Mouse (Mus musculus) forebrain, embryonic 12.5 days (tissue): Measurements from ENCODE around the gene Desi1. TPM values are rescaled to one million over a fixed set of nuclear protein-coding genes. Genes with fewer than 3 reads are reported as not detected.

ENCODE experiments used
- ATAC-seq: fragments of 200-750 bp; cut with Nextera tagmentation; 2 replicates; pipeline ENCODE4 v1.8.0; 2017; ENCODE audit warnings: moderate TSS enrichment; ENCODE audit not compliant: low FRiP score
- H3K27ac ChIP-seq: fragments of 300-500 bp; sonication (generic); 2 replicates; pipeline ENCODE4 v1.5.1; 2016; ENCODE audit warnings: mild to moderate bottlenecking
- H3K27me3 ChIP-seq: fragments of 300-500 bp; sonication (generic); 2 replicates; pipeline ENCODE4 v1.6.1; 2016; ENCODE audit warnings: mild to moderate bottlenecking
- H3K36me3 ChIP-seq: fragments of 300-500 bp; sonication (generic); replicated peaks from 2 replicates; pipeline ENCODE4 v1.6.1; 2016; ENCODE audit warnings: mild to moderate bottlenecking
- H3K4me1 ChIP-seq: fragments of 300-500 bp; sonication (generic); 2 replicates; pipeline ENCODE4 v1.6.1; 2016
- H3K4me2 ChIP-seq: fragments of 300-500 bp; sonication (generic); 2 replicates; pipeline ENCODE4 v1.6.1; 2016; ENCODE audit warnings: mild to moderate bottlenecking, moderate library complexity
- H3K4me3 ChIP-seq: fragments of 300-500 bp; sonication (generic); replicated peaks from 2 replicates; pipeline ENCODE4 v1.5.1; 2016; ENCODE audit warnings: mild to moderate bottlenecking
- H3K9ac ChIP-seq: fragments of 300-500 bp; sonication (generic); 2 replicates; pipeline ENCODE4 v1.6.1; 2016; ENCODE audit warnings: mild to moderate bottlenecking
- H3K9me3 ChIP-seq: fragments of 300-500 bp; sonication (generic); 2 replicates; pipeline ENCODE4 v1.6.1; 2016
- WGBS: fragments of 180-500 bp; shearing (Covaris S2); methylation state at CpG from one replicate; pipeline ENCODE4 v1.1.7; 2016; 5-methylcytosine and 5-hydroxymethylcytosine counted together
- polyA plus RNA-seq: library from polyadenylated mRNA; unstranded; fragments of >200 nt; fragmentation: Nextera tagmentation; extraction: Ambion mirVana; gene quantifications from 2 replicates; pipeline ENCODE4 v1.2.1, GENCODE M21; 2016

Gene Desi1
- polyA plus RNA-seq, 1 experiment from 2014 or later = 39.2 TPM

DNA sequence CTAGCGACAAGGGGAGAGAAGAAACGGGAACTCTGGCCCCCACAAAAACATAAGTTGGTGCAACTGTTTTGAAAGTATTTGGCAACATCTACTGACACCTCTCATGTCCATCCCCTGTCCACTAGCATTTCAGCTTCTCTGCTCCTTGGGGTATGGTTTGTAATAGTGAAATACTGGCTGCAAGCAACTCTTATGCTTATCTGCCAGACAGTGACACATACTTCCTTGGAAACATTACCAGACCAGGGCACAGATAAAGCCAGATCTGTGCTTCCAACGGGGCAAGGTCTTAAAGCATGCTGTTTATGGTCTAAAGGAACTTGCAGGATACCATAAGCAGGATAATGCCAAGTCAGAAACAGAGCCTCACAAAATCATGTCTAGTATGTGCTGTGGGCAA is 74.8 kb downstream of the Desi1 start:
- H3K36me3 ChIP-seq = peaks cover 14% of the 10 kb centered on the region
- no peaks in the 10 kb centered on the region for H3K9me3 ChIP-seq
- no peak for ATAC-seq
- no peak overlapping the region for H3K27ac ChIP-seq
- H3K9ac ChIP-seq = no peak overlapping the region
- H3K4me3 ChIP-seq = no peak overlapping the region
- peaks cover 3% of the 10 kb centered on the region; the same call in 1 of the 2 replicates for H3K4me1 ChIP-seq
- no peaks in the 10 kb centered on the region for H3K27me3 ChIP-seq
- WGBS = 89% methylated on average over 3 of the region's 3 CpGs
- no peak overlapping the region for H3K4me2 ChIP-seq

DNA sequence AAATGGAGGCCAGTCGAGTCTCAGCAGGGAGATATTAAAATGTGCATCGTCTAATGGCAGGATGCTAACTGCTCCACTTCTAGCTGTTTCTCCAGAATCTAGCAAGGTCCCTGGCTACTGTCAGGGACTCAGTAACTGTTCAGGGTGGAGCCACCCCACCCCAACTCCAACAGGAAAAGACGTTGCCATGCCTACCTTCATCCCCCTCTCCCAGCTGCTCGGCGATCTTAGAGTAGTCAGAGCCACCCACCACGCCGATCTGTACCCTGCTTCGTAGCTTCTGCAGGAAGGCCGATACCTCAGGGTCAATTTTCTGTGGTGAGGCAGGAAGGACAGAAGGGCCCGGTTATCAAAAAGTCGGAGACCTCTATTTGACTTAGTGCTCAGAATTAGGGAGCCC is 76.1 kb downstream of the Desi1 start:
- H3K27ac ChIP-seq = no peak overlapping the region
- no peak overlapping the region for H3K4me2 ChIP-seq
- peaks cover 3% of the 10 kb centered on the region; the same call in 1 of the 2 replicates for H3K4me1 ChIP-seq
- H3K27me3 ChIP-seq = no peaks in the 10 kb centered on the region
- no peak for ATAC-seq
- H3K4me3 ChIP-seq = no peak overlapping the region
- H3K9me3 ChIP-seq = no peaks in the 10 kb centered on the region
- WGBS = 85% methylated on average over 11 of the region's 11 CpGs
- peaks cover 17% of the 10 kb centered on the region for H3K36me3 ChIP-seq
- H3K9ac ChIP-seq = no peak overlapping the region

DNA sequence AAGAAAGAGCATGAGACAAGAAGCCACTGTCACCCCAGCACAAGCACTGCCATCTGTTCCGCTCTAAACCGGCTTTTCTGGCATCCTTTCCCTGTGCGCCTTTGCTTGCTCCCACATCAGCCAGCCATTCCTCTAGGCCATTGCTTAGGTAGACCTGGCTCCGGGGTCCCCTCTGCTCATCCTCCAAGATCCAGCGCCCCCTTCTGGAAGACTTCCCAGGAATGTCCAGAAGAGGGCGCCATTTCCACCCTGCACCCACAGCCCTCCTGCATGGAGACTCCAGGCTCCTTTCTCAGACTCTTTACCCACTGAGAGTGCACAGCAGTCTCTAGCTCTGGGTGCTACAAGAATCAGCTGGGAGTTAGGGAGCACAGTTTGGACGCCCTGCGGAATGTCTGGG is 77.2 kb downstream of the Desi1 start:
- H3K36me3 ChIP-seq = peaks cover 28% of the 10 kb centered on the region
- no peak for ATAC-seq
- no peak overlapping the region for H3K9ac ChIP-seq
- 53% methylated on average over 8 of the region's 8 CpGs for WGBS
- no peaks in the 10 kb centered on the region for H3K9me3 ChIP-seq
- H3K4me3 ChIP-seq = no peak overlapping the region
- no peaks in the 10 kb centered on the region for H3K27me3 ChIP-seq
- H3K4me1 ChIP-seq = peaks cover 3% of the 10 kb centered on the region; the same call in 1 of the 2 replicates
- H3K4me2 ChIP-seq = no peak overlapping the region
- H3K27ac ChIP-seq = no peak overlapping the region

DNA sequence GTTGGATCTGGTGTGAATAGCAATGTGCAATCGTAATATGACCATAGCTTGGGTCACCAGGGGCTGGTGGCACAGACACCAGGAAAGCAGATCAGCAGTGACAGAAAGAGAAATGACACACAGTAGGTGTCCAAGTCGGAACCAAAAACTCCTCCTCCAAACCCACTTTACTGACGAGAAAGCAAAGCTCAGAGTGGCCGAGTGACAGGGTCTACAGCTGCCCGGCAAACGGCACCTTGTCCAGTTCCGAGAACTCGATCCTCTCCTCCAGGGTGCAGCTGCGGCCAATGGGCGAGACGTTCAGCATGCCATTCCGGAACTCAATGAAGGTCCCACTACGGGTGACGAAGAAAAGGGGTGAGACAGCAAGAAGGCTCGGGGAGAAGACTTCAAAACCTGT is 78.2 kb downstream of the Desi1 start:
- Histone ChIP-seq H3K27ac (no peak overlapping the region), H3K9ac (no peak overlapping the region), H3K9me3 (no peaks in the 10 kb centered on the region), H3K36me3 (peaks cover 39% of the 10 kb centered on the region), H3K4me3 (no peak overlapping the region), H3K27me3 (no peaks in the 10 kb centered on the region), H3K4me2 (no peak overlapping the region), H3K4me1 (peaks cover 3% of the 10 kb centered on the region; the same call in 1 of the 2 replicates)
- ATAC-seq = no peak
- WGBS = 93% methylated on average over 15 of the region's 15 CpGs

DNA sequence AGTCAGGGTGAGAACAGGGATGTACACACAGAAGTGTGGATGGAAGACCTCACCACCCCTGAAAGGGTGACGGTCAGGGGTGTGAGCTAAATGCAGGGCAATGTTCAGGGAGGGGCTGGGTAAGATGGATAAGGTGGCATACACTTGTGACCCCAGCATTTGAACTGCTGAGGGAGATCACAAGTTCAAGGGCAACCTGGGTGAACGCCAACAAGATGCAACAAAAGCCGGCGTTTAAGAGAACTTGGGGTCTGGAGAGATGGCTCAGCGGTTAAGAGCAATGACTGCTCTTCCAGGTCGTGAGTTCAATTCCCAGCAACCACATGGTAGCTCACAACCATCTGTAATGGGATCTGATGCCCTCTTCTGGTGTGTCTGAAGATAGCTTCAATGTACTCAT is 78.9 kb downstream of the Desi1 start:
- Histone ChIP-seq H3K4me2 (no peak overlapping the region), H3K9me3 (no peaks in the 10 kb centered on the region), H3K27me3 (no peaks in the 10 kb centered on the region), H3K36me3 (peaks cover 40% of the 10 kb centered on the region), H3K27ac (no peak overlapping the region), H3K4me3 (no peak overlapping the region), H3K9ac (no peak overlapping the region), H3K4me1 (no peaks in the 10 kb centered on the region; the same call in 1 of the 2 replicates)
- no peak for ATAC-seq
- 95% methylated on average over 6 of the region's 6 CpGs for WGBS

DNA sequence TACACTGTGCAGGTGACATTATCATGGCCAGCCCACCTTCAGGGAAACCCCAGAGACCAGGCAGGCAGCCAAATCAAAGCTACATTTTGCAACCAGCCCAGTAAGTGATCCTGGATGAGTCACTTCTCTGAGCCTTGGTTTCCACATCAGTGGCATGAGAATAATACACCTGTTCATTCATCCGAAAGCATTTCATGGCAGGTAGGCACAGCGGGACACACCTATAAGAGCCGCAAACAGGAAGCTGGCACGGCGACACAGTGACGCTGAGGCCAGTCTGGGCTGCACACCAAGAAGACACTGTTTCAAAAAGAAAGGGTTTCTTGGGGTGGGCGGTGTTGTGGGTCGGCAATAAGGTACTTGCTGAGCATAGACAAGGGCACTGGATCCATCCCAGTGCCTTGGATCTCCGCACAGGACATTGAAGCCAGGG is 79.5 kb downstream of the Desi1 start:
- H3K4me2 ChIP-seq = no peak overlapping the region
- no peaks in the 10 kb centered on the region for H3K9me3 ChIP-seq
- no peak overlapping the region for H3K27ac ChIP-seq
- H3K36me3 ChIP-seq = peaks cover 45% of the 10 kb centered on the region
- no peak overlapping the region for H3K9ac ChIP-seq
- no peaks in the 10 kb centered on the region for H3K27me3 ChIP-seq
- H3K4me1 ChIP-seq = no peaks in the 10 kb centered on the region
- 96% methylated on average over 9 of the region's 9 CpGs for WGBS
- no peak for ATAC-seq
- H3K4me3 ChIP-seq = no peak overlapping the region

DNA sequence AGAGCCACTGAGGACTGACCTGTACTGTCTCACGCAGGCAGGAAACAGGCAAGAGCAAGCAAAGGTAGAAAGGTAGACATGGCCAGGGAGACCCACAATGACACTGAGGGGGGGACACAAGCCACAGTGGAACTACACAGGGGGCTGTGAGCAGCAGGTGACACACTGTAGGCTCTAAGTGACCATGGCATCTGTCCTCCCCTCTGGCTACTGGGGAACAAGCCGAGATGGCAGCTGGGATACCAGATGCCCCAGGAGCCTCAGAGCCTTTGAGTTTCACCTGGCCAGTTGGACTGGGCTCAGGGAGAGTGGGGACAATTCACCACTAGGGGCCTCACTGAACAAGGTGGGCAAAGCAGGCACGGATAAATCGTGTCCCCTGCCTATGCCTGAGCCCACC is 81.4 kb downstream of the Desi1 start:
- peaks cover 47% of the 10 kb centered on the region for H3K36me3 ChIP-seq
- H3K9me3 ChIP-seq = no peaks in the 10 kb centered on the region
- no peak overlapping the region for H3K4me2 ChIP-seq
- no peak for ATAC-seq
- H3K27ac ChIP-seq = no peak overlapping the region
- no peak overlapping the region for H3K9ac ChIP-seq
- 88% methylated on average over 4 of the region's 4 CpGs for WGBS
- H3K4me1 ChIP-seq = no peaks in the 10 kb centered on the region
- H3K4me3 ChIP-seq = no peak overlapping the region
- no peaks in the 10 kb centered on the region for H3K27me3 ChIP-seq

DNA sequence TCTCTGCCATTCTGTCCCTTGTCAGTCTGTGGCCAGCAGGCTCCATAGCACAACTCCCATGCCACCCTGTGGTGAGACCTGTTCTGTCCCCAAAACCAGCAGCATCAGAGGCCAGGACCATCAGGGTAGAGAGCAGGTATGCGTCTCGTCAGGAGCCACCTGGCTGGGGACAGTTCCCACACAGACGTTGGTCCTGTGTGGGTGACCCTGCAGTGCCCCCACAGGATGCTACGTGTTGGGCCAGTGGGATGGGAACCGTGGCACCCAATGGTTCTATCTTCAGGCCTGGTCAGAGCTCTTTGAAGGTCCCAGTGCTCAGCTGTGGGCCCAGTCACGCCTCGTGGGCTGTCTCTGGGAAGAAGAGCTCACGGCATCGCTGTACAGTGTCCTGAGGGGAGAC is 82.5 kb downstream of the Desi1 start:
- Histone ChIP-seq H3K4me3 (no peak overlapping the region), H3K36me3 (peaks cover 55% of the 10 kb centered on the region), H3K9me3 (no peaks in the 10 kb centered on the region), H3K4me1 (no peaks in the 10 kb centered on the region), H3K27ac (no peak overlapping the region), H3K4me2 (no peak overlapping the region), H3K27me3 (no peaks in the 10 kb centered on the region), H3K9ac (no peak overlapping the region)
- no peak for ATAC-seq
- WGBS = 91% methylated on average over 9 of the region's 9 CpGs

DNA sequence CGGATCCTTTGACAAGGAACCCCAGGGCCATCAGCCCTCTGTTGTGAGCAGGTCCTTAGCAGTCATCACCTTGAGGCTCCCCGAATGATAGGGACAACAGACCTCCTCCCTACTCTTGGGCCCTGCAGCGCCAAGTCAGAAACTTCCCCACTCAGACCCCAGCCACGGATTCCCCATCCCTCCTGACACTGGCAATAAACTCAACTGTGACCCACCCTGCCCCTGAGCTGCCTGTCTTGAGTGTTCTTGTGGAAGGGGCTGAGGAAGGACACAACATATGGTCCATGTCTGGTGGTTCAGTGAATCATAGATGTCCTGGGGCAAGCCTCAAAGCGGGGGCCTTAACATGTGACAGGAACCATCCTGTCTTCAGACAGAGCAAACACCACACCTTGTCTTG is 82.9 kb downstream of the Desi1 start:
- Histone ChIP-seq H3K4me2 (no peak overlapping the region), H3K27ac (no peak overlapping the region), H3K4me1 (no peaks in the 10 kb centered on the region), H3K4me3 (no peak overlapping the region), H3K9ac (no peak overlapping the region), H3K27me3 (no peaks in the 10 kb centered on the region), H3K9me3 (no peaks in the 10 kb centered on the region), H3K36me3 (peaks cover 55% of the 10 kb centered on the region)
- WGBS = 82% methylated on average over 5 of the region's 5 CpGs
- ATAC-seq = no peak

DNA sequence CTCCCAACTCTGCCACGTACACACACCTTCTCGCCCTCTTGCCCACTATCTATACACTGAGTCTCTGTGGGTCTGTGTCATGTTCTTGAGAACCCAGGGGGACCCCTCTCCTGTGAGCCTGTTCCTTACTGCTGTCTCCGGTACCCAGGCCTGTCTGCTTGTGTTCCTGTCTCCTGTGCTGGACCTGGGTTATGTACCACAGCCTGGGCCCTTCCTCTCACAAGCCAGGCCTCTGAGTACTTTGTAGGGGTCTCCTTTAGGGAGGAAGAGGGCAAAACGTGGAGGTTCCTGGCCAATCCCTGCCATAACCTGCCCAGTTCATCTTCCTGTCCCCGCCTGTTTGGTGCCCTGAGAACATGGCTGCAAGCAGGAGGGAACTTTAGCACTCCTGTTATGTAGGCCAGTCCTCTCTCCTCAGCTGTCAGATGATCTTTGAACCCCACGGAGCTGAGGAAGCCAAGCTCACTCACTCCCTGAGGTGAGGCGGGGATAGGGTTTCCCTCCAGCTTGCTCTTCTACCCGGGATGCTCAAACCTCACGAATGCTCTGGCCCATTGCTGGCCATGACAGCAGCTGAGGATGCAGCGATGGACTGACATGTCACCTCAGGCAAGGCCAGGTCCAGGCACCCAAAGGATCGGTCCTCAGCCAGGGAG is 84.1 kb downstream of the Desi1 start:
- H3K27ac ChIP-seq = no peak overlapping the region
- no peaks in the 10 kb centered on the region for H3K27me3 ChIP-seq
- H3K9me3 ChIP-seq = no peaks in the 10 kb centered on the region
- no peak overlapping the region for H3K4me3 ChIP-seq
- peaks cover 45% of the 10 kb centered on the region for H3K36me3 ChIP-seq
- H3K4me2 ChIP-seq = no peak overlapping the region
- no peak overlapping the region for H3K9ac ChIP-seq
- H3K4me1 ChIP-seq = no peaks in the 10 kb centered on the region
- no peak for ATAC-seq
- 81% methylated on average over 11 of the region's 11 CpGs for WGBS

DNA sequence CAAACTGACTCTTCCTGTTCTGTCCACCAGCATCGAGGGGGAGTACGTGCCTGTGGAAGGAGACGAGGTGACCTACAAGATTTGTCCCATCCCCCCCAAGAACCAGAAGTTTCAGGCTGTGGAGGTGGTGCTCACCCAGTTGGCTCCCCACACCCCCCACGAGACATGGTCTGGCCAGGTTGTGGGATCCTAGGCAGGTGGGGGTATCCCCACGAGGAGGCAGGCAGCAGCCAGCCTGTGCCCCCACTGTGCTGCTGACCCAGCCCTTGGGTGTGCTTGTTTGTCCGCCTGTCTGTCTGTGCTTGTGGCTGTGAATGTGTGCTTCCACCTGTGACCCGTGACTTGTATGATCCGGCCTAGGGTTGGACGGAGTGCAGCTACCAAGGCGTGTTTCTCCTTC is 84.6 kb downstream of the Desi1 start:
- Histone ChIP-seq H3K27ac (no peak overlapping the region), H3K9me3 (no peaks in the 10 kb centered on the region), H3K4me1 (no peaks in the 10 kb centered on the region), H3K4me2 (no peak overlapping the region), H3K27me3 (no peaks in the 10 kb centered on the region), H3K4me3 (no peak overlapping the region), H3K9ac (no peak overlapping the region), H3K36me3 (peaks cover 41% of the 10 kb centered on the region)
- ATAC-seq = no peak
- 91% methylated on average over 10 of the region's 10 CpGs for WGBS

DNA sequence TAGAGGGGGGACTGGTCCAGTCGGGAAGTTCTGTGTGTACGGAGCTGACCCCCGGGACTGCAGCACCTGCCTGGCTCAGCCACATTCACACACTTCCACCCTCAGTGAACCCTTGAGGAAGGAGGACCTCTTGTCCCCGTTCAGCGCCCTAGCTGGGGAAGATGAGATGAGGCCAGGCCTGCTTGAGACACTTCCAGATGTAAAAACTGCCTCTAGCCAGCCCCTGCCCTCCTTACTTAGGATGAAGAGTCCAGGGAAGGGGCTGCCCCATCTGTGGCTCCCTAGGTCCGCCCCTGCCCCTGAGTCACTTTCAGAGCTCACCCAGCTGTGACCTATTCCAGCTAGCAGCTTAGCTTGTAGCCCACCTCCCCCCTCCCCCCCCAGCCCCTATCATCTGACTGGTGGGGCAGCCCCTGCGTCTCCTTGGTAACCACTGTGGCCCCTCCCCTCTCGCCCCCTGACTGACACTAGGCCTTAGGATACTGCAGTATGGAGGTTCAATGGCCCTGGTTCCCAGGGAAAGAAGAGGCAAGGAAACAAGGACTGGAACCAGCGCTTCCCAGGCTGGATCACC is 90.4 kb downstream of the Desi1 start:
- Histone ChIP-seq H3K27me3 (no peaks in the 10 kb centered on the region), H3K4me2 (peak overlapping the region; percentile 10; the same call in 1 of the 2 replicates), H3K36me3 (peaks cover 9% of the 10 kb centered on the region), H3K4me1 (peaks cover 21% of the 10 kb centered on the region), H3K27ac (0 out of 2 replicates have a peak overlapping the region, but pooled peaks have one; percentile 14), H3K9me3 (no peaks in the 10 kb centered on the region), H3K4me3 (no peak overlapping the region), H3K9ac (no peak overlapping the region; the same call in 1 of the 2 replicates)
- WGBS = 13% methylated on average over 9 of the region's 9 CpGs
- peak; percentile 36; the same call in 1 of the 2 replicates for ATAC-seq
